Mouse (Mus musculus): ENCODE measurements around the gene Ephx1.

GRCm38 (mm10) chr1:181000501-181001092 is 20.1 kb downstream of the Ephx1 start:
- no peak for TF ChIP-seq GATA1 (IDR thresholded peaks at IDR 0.05; ENCODE audit: borderline replicate concordance, low read length)
- no peak for TF ChIP-seq CTCF (IDR thresholded peaks at IDR 0.05; ENCODE audit: low read depth, low read length)
- TF ChIP-seq TAL1 (conservative IDR thresholded peaks at IDR 0.05; ENCODE audit: low read depth, low read length): no peak
- TF ChIP-seq POLR2AphosphoS5 (IDR thresholded peaks at IDR 0.05; ENCODE audit: insufficient replicate concordance, low read depth, low read length): no peak
- TF ChIP-seq GATA2 (IDR thresholded peaks at IDR 0.05; ENCODE audit: borderline replicate concordance, low read depth, low read length): no peak
